Mouse (Mus musculus): Measurements from ENCODE around the gene Gpatch1. TPM values are rescaled to one million over a fixed set of nuclear protein-coding genes. Genes with fewer than 3 reads are reported as not detected.
"Not testable (repeated sequence)": the region's sequence is repeated elsewhere in the genome, so short reads cannot be mapped to it uniquely, and the experiment has no call there.

The Gpatch1 gene
- polyA plus RNA-seq, 1 experiment from 2014 or later, result 23.1 TPM

- H3K4me3 ChIP-seq, result no peak overlapping the region
- H3K27ac ChIP-seq, result no peak overlapping the region
- whole genome bisulfite sequencing, result 12% methylated on average over 7 of the region's 7 CpGs
- ATAC-seq (replicated peaks), result no peak
- peaks cover 7% of the 10 kb centered on the region for H3K4me1 ChIP-seq
- no peaks in the 10 kb centered on the region for H3K27me3 ChIP-seq (replicated peaks)
- no peak overlapping the region for H3K4me2 ChIP-seq
- no peaks in the 10 kb centered on the region for H3K36me3 ChIP-seq (replicated peaks)
- no peak overlapping the region for H3K9ac ChIP-seq
- no peaks in the 10 kb centered on the region for H3K9me3 ChIP-seq
Measured at GRCm38 (mm10) chr7:35264746-35265145, 53.5 kb downstream of the Gpatch1 start.

- Histone ChIP-seq H3K4me2 (no peak overlapping the region), H3K9ac (no peak overlapping the region), H3K27me3 (replicated peaks) (no peaks in the 10 kb centered on the region), H3K4me1 (no peaks in the 10 kb centered on the region), H3K9me3 (no peaks in the 10 kb centered on the region), H3K27ac (no peak overlapping the region), H3K4me3 (no peak overlapping the region), H3K36me3 (replicated peaks) (no peaks in the 10 kb centered on the region)
- WGBS, result 88% methylated on average over 15 of the region's 15 CpGs
- no peak for ATAC-seq (replicated peaks)
Measured at GRCm38 (mm10) chr7:35263595-35264489, 54.4 kb downstream of the Gpatch1 start.

- WGBS, result 93% methylated on average over 8 of the region's 8 CpGs
- Histone ChIP-seq H3K4me3 (no peak overlapping the region), H3K36me3 (replicated peaks) (no peaks in the 10 kb centered on the region), H3K4me1 (no peaks in the 10 kb centered on the region), H3K4me2 (no peak overlapping the region), H3K9me3 (no peaks in the 10 kb centered on the region), H3K27me3 (replicated peaks) (no peaks in the 10 kb centered on the region), H3K9ac (no peak overlapping the region), H3K27ac (no peak overlapping the region)
- ATAC-seq (replicated peaks), result no peak
Measured at GRCm38 (mm10) chr7:35259384-35259783, 58.9 kb downstream of the Gpatch1 start.

- 55% methylated on average over 7 of the region's 7 CpGs for WGBS
- Histone ChIP-seq H3K9me3 (no peaks in the 10 kb centered on the region), H3K4me1 (no peaks in the 10 kb centered on the region), H3K27me3 (replicated peaks) (no peaks in the 10 kb centered on the region), H3K36me3 (replicated peaks) (no peaks in the 10 kb centered on the region), H3K27ac (no peak overlapping the region), H3K4me2 (no peak overlapping the region), H3K4me3 (no peak overlapping the region), H3K9ac (no peak overlapping the region)
- no peak for ATAC-seq (replicated peaks)
Measured at GRCm38 (mm10) chr7:35258294-35258693, 59.9 kb downstream of the Gpatch1 start.

- H3K4me2 ChIP-seq, result peak overlapping the region; percentile 52
- peak; percentile 84 for ATAC-seq (replicated peaks)
- H3K9me3 ChIP-seq, result no peaks in the 10 kb centered on the region
- H3K27ac ChIP-seq, result peak overlapping the region; percentile 67; the same call in 1 of the 2 replicates
- no peaks in the 10 kb centered on the region for H3K36me3 ChIP-seq (replicated peaks)
- peak overlapping the region; percentile 28 for H3K4me3 ChIP-seq
- H3K4me1 ChIP-seq, result peaks cover 3% of the 10 kb centered on the region; the same call in 1 of the 2 replicates
- H3K9ac ChIP-seq, result 0 out of 2 replicates have a peak overlapping the region, but pooled peaks have one; percentile 30
- WGBS, result 5% methylated on average over 13 of the region's 13 CpGs
- no peaks in the 10 kb centered on the region for H3K27me3 ChIP-seq (replicated peaks)
Measured at GRCm38 (mm10) chr7:35252041-35252558, 66.1 kb downstream of the Gpatch1 start.

GRCm38 (mm10) chr7:35237935-35238334, 80.3 kb downstream of the Gpatch1 start:
- H3K27ac ChIP-seq; H3K9me3 ChIP-seq; H3K9ac ChIP-seq; H3K4me3 ChIP-seq; H3K4me2 ChIP-seq; H3K36me3 ChIP-seq (replicated peaks); ATAC-seq (replicated peaks); H3K27me3 ChIP-seq (replicated peaks): not testable (repeated sequence)
- peaks cover 16% of the 10 kb centered on the region for H3K4me1 ChIP-seq
- 71% methylated on average over 3 of the region's 3 CpGs for WGBS

GRCm38 (mm10) chr7:35235308-35235707, 82.9 kb downstream of the Gpatch1 start:
- Histone ChIP-seq H3K27me3 (replicated peaks) (no peaks in the 10 kb centered on the region), H3K4me2 (peak overlapping the region; percentile 56), H3K9me3 (no peaks in the 10 kb centered on the region), H3K9ac (peak overlapping the region; percentile 40; the same call in 1 of the 2 replicates), H3K36me3 (replicated peaks) (no peaks in the 10 kb centered on the region), H3K27ac (peak overlapping the region; percentile 89), H3K4me3 (peak overlapping the region; percentile 63), H3K4me1 (peaks cover 16% of the 10 kb centered on the region)
- WGBS, result 15% methylated on average over 9 of the region's 9 CpGs
- ATAC-seq (replicated peaks), result peak; percentile 84

- peak overlapping the region; percentile 63 for H3K4me3 ChIP-seq
- peak overlapping the region; percentile 96 for H3K27ac ChIP-seq
- under 1% methylated on average over 45 of the region's 45 CpGs for WGBS
- ATAC-seq (replicated peaks), result peak; percentile 94
- H3K9me3 ChIP-seq, result no peaks in the 10 kb centered on the region
- H3K4me1 ChIP-seq, result peaks cover 16% of the 10 kb centered on the region
- H3K9ac ChIP-seq, result peak overlapping the region; percentile 60
- no peaks in the 10 kb centered on the region for H3K27me3 ChIP-seq (replicated peaks)
- peak overlapping the region; percentile 56 for H3K4me2 ChIP-seq
- H3K36me3 ChIP-seq (replicated peaks), result no peaks in the 10 kb centered on the region
Measured at GRCm38 (mm10) chr7:35234361-35235245, 83.6 kb downstream of the Gpatch1 start.

- peak overlapping the region; percentile 96 for H3K27ac ChIP-seq
- H3K27me3 ChIP-seq (replicated peaks), result no peaks in the 10 kb centered on the region
- peak overlapping the region; percentile 52 for H3K4me2 ChIP-seq
- H3K9ac ChIP-seq, result peak overlapping the region; percentile 60
- H3K4me1 ChIP-seq, result peaks cover 16% of the 10 kb centered on the region
- H3K4me3 ChIP-seq, result peak overlapping the region; percentile 63
- no peaks in the 10 kb centered on the region for H3K9me3 ChIP-seq
- 40% methylated on average over 12 of the region's 12 CpGs for WGBS
- no peak for ATAC-seq (replicated peaks)
- H3K36me3 ChIP-seq (replicated peaks), result no peaks in the 10 kb centered on the region
Measured at GRCm38 (mm10) chr7:35233861-35234260, 84.4 kb downstream of the Gpatch1 start.

- H3K9me3 ChIP-seq, result no peaks in the 10 kb centered on the region
- no peak overlapping the region for H3K4me3 ChIP-seq
- H3K4me1 ChIP-seq, result peaks cover 16% of the 10 kb centered on the region
- no peak overlapping the region for H3K9ac ChIP-seq
- ATAC-seq (replicated peaks), result no peak
- no peaks in the 10 kb centered on the region for H3K36me3 ChIP-seq (replicated peaks)
- WGBS, result 27% methylated on average over 13 of the region's 13 CpGs
- H3K27me3 ChIP-seq (replicated peaks), result no peaks in the 10 kb centered on the region
- peak overlapping the region; percentile 52; the same call in 1 of the 2 replicates for H3K4me2 ChIP-seq
- H3K27ac ChIP-seq, result no peak overlapping the region
Measured at GRCm38 (mm10) chr7:35232796-35233455, 85.3 kb downstream of the Gpatch1 start.

- H3K4me1 ChIP-seq, result peaks cover 10% of the 10 kb centered on the region
- 71% methylated on average over 3 of the region's 3 CpGs for WGBS
- no peak overlapping the region for H3K4me2 ChIP-seq
- H3K9ac ChIP-seq, result no peak overlapping the region
- no peaks in the 10 kb centered on the region for H3K36me3 ChIP-seq (replicated peaks)
- H3K4me3 ChIP-seq, result no peak overlapping the region
- H3K9me3 ChIP-seq, result no peaks in the 10 kb centered on the region
- ATAC-seq (replicated peaks), result no peak
- no peaks in the 10 kb centered on the region for H3K27me3 ChIP-seq (replicated peaks)
- no peak overlapping the region for H3K27ac ChIP-seq
Measured at GRCm38 (mm10) chr7:35230333-35230732, 87.9 kb downstream of the Gpatch1 start.
